Mouse (Mus musculus): ENCODE results near the gene Ivns1abp.
"Not testable (repeated sequence)": the region's sequence is repeated elsewhere in the genome, so short reads cannot be mapped to it uniquely, and the experiment has no call there.

The Ivns1abp gene

GRCm38 (mm10) chr1:151344283-151345108 is at the start of gene Ivns1abp:
TSS of gene Ivns1abp (plus strand) at chr1:151344477.
- peak; percentile 87 for DNase-seq (ENCODE audit: low spot score)

GRCm38 (mm10) chr1:151295486-151295885 is 48.8 kb upstream of the Ivns1abp start:
- DNase-seq (ENCODE audit: low spot score), result no peak

GRCm38 (mm10) chr1:151296621-151297020 is 47.7 kb upstream of the Ivns1abp start:
- DNase-seq (ENCODE audit: low spot score), result no peak

GRCm38 (mm10) chr1:151297025-151297424 is 47.3 kb upstream of the Ivns1abp start:
- no peak for DNase-seq (ENCODE audit: low spot score)

- no peak for DNase-seq (ENCODE audit: low spot score)
Observed at GRCm38 (mm10) chr1:151297596-151297995, 46.7 kb upstream of the Ivns1abp start.

- no peak for DNase-seq (ENCODE audit: low spot score)
Observed at GRCm38 (mm10) chr1:151301456-151301855, 42.8 kb upstream of the Ivns1abp start.

GRCm38 (mm10) chr1:151301904-151302303 is 42.4 kb upstream of the Ivns1abp start:
- DNase-seq (ENCODE audit: low spot score), result no peak

- DNase-seq (ENCODE audit: low spot score), result no peak
Observed at GRCm38 (mm10) chr1:151303265-151303664, 41.0 kb upstream of the Ivns1abp start.

- not testable (repeated sequence) for DNase-seq (ENCODE audit: low spot score)
Observed at GRCm38 (mm10) chr1:151305001-151305400, 39.3 kb upstream of the Ivns1abp start.

- DNase-seq (ENCODE audit: low spot score), result no peak
Observed at GRCm38 (mm10) chr1:151307059-151307458, 37.2 kb upstream of the Ivns1abp start.

- no peak for DNase-seq (ENCODE audit: low spot score)
Observed at GRCm38 (mm10) chr1:151307821-151308220, 36.5 kb upstream of the Ivns1abp start.

- no peak for DNase-seq (ENCODE audit: low spot score)
Observed at GRCm38 (mm10) chr1:151308508-151308907, 35.8 kb upstream of the Ivns1abp start.

- no peak for DNase-seq (ENCODE audit: low spot score)
Observed at GRCm38 (mm10) chr1:151310511-151310910, 33.8 kb upstream of the Ivns1abp start.

- no peak for DNase-seq (ENCODE audit: low spot score)
Observed at GRCm38 (mm10) chr1:151311379-151311778, 32.9 kb upstream of the Ivns1abp start.

GRCm38 (mm10) chr1:151319267-151319666 is 25.0 kb upstream of the Ivns1abp start:
- no peak for DNase-seq (ENCODE audit: low spot score)

GRCm38 (mm10) chr1:151320408-151320807 is 23.9 kb upstream of the Ivns1abp start:
- no peak for DNase-seq (ENCODE audit: low spot score)

GRCm38 (mm10) chr1:151325328-151325727 is 18.9 kb upstream of the Ivns1abp start:
- no peak for DNase-seq (ENCODE audit: low spot score)

GRCm38 (mm10) chr1:151328341-151329097 is 15.8 kb upstream of the Ivns1abp start:
- DNase-seq (ENCODE audit: low spot score), result no peak

- DNase-seq (ENCODE audit: low spot score), result no peak
Observed at GRCm38 (mm10) chr1:151329601-151330000, 14.7 kb upstream of the Ivns1abp start.

- no peak for DNase-seq (ENCODE audit: low spot score)
Observed at GRCm38 (mm10) chr1:151332819-151333218, 11.5 kb upstream of the Ivns1abp start.

- DNase-seq (ENCODE audit: low spot score), result no peak
Observed at GRCm38 (mm10) chr1:151338234-151338633, 6.0 kb upstream of the Ivns1abp start.

- no peak for DNase-seq (ENCODE audit: low spot score)
Observed at GRCm38 (mm10) chr1:151338941-151339340, 5.3 kb upstream of the Ivns1abp start.

Data from layer of hippocampus, adult 9-10 months (tissue).